Mouse (Mus musculus) layer of hippocampus, adult 8-10 months (tissue): ENCODE measurements at regions not wholly inside any gene's neighbourhood (a gene's known extent, or its start where the extent isn't known, plus 50 kb on each side); places are given as distances from the start of the nearest gene placed in this dataset.

Experiments used
- DNase-seq, 2 experiments: peaks; one replicate each; pipeline ENCODE4 v3.0.0; 2022; ENCODE audit warnings: low spot score in 2 of 2

GRCm38 (mm10) chr15:7691251-7691650, 119.4 kb upstream of the Gdnf start:
- no peak for DNase-seq

DNA sequence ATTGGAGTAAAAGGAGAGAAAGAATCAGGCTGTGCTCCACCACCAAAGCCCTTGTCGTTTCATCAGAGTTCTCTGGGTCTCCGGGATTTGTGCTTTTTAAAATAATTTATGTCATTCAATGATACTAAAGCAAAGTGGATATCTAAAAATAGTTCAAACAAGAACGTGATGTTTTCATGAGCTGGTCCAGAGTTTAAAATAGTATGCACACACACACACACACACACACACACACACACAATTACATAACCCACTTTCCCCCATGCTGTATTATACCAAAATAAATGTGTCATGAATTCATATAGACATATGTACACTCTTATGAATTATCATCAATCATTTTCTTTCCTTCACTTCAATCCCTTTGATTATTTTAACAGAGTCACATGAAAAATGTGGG, 118.5 kb upstream of the Gdnf start:
- no peak for DNase-seq

GRCm38 (mm10) chr15:7694037-7694436, 116.6 kb upstream of the Gdnf start:
- no peak for DNase-seq

- no peak for DNase-seq
Observed at GRCm38 (mm10) chr15:7697724-7698123, 112.9 kb upstream of the Gdnf start.

DNA sequence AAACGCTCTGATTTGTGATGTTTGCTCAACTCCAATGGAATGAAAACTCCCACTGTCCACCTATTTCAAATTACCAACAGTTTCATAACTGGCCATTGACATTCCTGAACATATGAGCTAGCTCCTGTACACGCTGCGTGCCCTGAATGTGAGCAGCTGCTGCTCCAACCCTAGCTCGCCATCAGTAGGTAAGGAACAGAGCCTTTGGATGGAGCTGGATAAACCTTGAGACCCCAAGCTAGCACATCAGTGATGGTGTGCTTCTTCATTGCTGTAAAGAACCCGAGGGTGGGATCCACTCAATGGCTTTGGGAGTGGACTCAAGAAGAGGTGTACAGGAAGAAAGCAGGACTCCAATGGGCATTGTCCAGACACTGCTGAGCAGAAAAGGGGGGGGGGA, 101.8 kb upstream of the Gdnf start:
- no peak for DNase-seq

DNA sequence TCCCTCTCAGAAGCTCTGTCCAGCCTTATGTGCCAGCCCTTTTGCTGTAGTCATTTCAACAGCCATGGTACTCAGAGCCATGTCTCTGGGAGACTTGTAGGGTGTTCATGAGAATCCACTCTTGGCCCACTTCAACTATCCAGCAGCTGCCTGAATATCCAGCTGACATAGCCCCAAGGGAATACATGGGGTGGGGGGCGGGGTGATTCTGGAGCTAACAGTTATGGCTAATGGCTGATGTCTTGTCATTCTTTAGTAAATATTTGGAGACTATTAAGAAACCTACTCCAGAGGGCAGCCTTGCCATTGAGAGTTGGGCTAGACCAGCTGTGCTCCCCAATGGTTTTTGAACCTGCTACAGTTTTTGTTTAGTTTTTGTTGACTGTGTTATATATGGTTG, 96.0 kb upstream of the Gdnf start:
- DNase-seq = no peak

- no peak for DNase-seq
Observed at GRCm38 (mm10) chr15:7716188-7716587, 94.5 kb upstream of the Gdnf start.

- DNase-seq = no peak
Observed at GRCm38 (mm10) chr15:7723202-7723721, 87.4 kb upstream of the Gdnf start.

- no peak for DNase-seq
Observed at GRCm38 (mm10) chr15:7723770-7724169, 86.9 kb upstream of the Gdnf start.

- peak; percentile 2 to 4 for DNase-seq
Observed at GRCm38 (mm10) chr15:7725505-7725904, 85.1 kb upstream of the Gdnf start.

GRCm38 (mm10) chr15:7747586-7747985, 63.1 kb upstream of the Gdnf start:
- DNase-seq = no peak

DNA sequence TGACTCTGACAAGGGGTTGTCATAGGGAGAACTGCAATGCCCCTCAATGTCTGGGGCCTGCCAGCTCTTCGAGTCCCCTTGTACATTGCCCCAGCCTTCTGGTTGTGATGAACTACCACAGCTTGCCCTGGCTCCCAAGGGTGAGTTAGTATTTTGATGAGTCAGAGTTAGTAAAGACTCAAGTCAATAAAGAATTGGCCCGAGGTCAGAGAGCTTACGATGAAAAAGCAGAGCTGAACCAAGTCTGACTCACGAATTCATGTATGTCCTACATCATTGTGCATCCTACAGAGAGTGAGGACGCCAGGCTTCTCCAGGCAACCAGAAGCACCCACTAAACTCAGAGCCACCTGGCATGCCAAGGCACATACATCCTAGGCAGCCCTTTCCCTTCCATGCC, 60.2 kb upstream of the Gdnf start:
- no peak for DNase-seq
